Mouse (Mus musculus): ENCODE measurements around the gene Kcnj14. TPM values are rescaled to one million over a fixed set of nuclear protein-coding genes. Genes with fewer than 3 reads are reported as not detected.

Kcnj14 gene
- total and polyA plus RNA-seq, 3 experiments = 1.3 to 3.2 (median 1.5) TPM

DNA sequence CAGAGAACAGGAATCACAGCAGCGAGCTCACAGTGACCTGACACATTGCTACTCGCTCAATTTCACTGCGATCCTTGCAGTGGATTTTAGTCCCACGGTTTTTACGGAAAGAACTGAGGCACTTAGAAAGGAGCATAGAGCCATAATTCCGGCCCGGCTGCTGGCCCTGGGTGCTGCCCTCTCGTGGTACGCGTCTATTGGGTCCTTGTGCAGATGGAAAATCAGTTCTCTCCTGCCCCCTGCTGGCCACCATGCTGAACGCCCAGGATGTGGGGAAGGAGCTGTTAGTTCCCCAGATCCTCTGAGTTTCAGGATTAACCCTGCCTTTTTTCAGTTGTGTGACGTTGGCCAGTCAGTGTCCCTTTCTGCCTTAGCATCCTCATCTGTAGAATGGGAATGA lies 23.2 kb downstream of the Kcnj14 start:
- no peak overlapping the region for H3K27ac ChIP-seq (ENCODE audit: insufficient read depth, low read depth)
- H3K9ac ChIP-seq (ENCODE audit: insufficient read depth, low read depth) = peak overlapping the region; percentile 23; the same call in 1 of the 2 replicates
- in situ Hi-C loops (cut with MboI; ENCODE audit: low pct_ligation_motif_present, low pct_unique_long_range_greater_than_20kb, low sequenced_read_pairs) (loop anchor here (5.0 kb wide), 1 partner anchor 59 kb away; no protein-coding TSS in a partner anchor), dilution Hi-C loops (cut with MboI; ENCODE audit: extremely low pct_ligation_motif_present, extremely low pct_unique_long_range_greater_than_20kb, low sequenced_read_pairs) (no loop called here)
- peaks cover 0 to 6% of the 10 kb centered on the region in 2 experiments for H3K36me3 ChIP-seq (replicated peaks in 1 of 2; ENCODE audit: control insufficient read depth in 1 of 2, insufficient read depth in 1 of 2, low read length in 1 of 2)
- DNase-seq (ENCODE audit: extremely low read depth) = peak; percentile 92
- H3K79me2 ChIP-seq (replicated peaks; ENCODE audit: control insufficient read depth, extremely low read depth, insufficient read depth, poor library complexity, severe bottlenecking) = no peaks in the 10 kb centered on the region
- peaks cover 5 to 9% of the 10 kb centered on the region in 2 experiments for H3K4me1 ChIP-seq (ENCODE audit: control insufficient read depth in 1 of 2, insufficient read depth in 2 of 2)
- TF ChIP-seq MYC (IDR thresholded peaks at IDR 0.05; ENCODE audit: low read depth, low read length) = 0 out of 2 replicates have a peak, but pooled peaks have one; percentile 57
- 0 out of 2 replicates have a peak, but pooled peaks have one; percentile 35 for TF ChIP-seq RCOR1 (conservative IDR thresholded peaks at IDR 0.05; ENCODE audit: low read depth, low read length)
- TF ChIP-seq CTCF (conservative IDR thresholded peaks at IDR 0.05 in 1 of 2, IDR thresholded peaks at IDR 0.05 in 1 of 2; ENCODE audit: low read depth in 2 of 2, low read length in 2 of 2) = peak; percentile 90 to 100
- peak; percentile 98 for TF ChIP-seq ZC3H11A (IDR thresholded peaks at IDR 0.05; ENCODE audit: low read depth, low read length)
- TF ChIP-seq ELF1 (IDR thresholded peaks at IDR 0.05; ENCODE audit: low read depth, low read length) = no peak; the same call in 1 of the 2 replicates
- TF ChIP-seq SMC3 (IDR thresholded peaks at IDR 0.05; ENCODE audit: low read depth, low read length) = peak; percentile 100
- TF ChIP-seq MAZ (IDR thresholded peaks at IDR 0.05; ENCODE audit: low read depth, low read length) = peak; percentile 62
- TF ChIP-seq SIN3A (IDR thresholded peaks at IDR 0.05; ENCODE audit: low read length) = peak; percentile 86
- TF ChIP-seq BHLHE40 (IDR thresholded peaks at IDR 0.05; ENCODE audit: low read depth, low read length) = peak; percentile 47
- peak; percentile 93 for TF ChIP-seq RAD21 (IDR thresholded peaks at IDR 0.05; ENCODE audit: low read depth, low read length)
- no peak for TF ChIP-seq UBTF (IDR thresholded peaks at IDR 0.05; ENCODE audit: low read depth, low read length)
- TF ChIP-seq HCFC1 (IDR thresholded peaks at IDR 0.05; ENCODE audit: low read depth, low read length) = peak; percentile 58
- TF ChIP-seq IRF4 (IDR thresholded peaks at IDR 0.05; ENCODE audit: low read depth, low read length) = peak; percentile 75
- TF ChIP-seq NELFE (IDR thresholded peaks at IDR 0.05; ENCODE audit: low read depth, low read length) = peak; percentile 93; the same call in 1 of the 2 replicates
- 0 out of 2 replicates have a peak, but pooled peaks have one; percentile 45 for TF ChIP-seq TCF12 (IDR thresholded peaks at IDR 0.05; ENCODE audit: low read depth, low read length)
- peak; percentile 56 for TF ChIP-seq NRF1 (IDR thresholded peaks at IDR 0.05; ENCODE audit: low read depth, low read length)
- no peak for TF ChIP-seq USF1 (IDR thresholded peaks at IDR 0.05; ENCODE audit: low read depth, low read length)
- TF ChIP-seq MEF2A (IDR thresholded peaks at IDR 0.05; ENCODE audit: borderline replicate concordance, low read depth, low read length) = peak; percentile 66; the same call in 1 of the 2 replicates
- TF ChIP-seq MXI1 (IDR thresholded peaks at IDR 0.05; ENCODE audit: low read depth, low read length) = 0 out of 2 replicates have a peak, but pooled peaks have one; percentile 21
- TF ChIP-seq PAX5 (IDR thresholded peaks at IDR 0.05; ENCODE audit: low read length) = no peak
- no peak for TF ChIP-seq CHD1 (IDR thresholded peaks at IDR 0.05; ENCODE audit: low read depth, low read length)
- no peaks in the 10 kb centered on the region for H3K9me3 ChIP-seq (replicated peaks; ENCODE audit: low read length)
- H3K4me3 ChIP-seq (replicated peaks in 1 of 3; ENCODE audit: low read depth in 2 of 3, low read length in 2 of 3, poor library complexity in 1 of 3) = peak overlapping the region; percentile 21 to 43 (median 42)
- peaks cover 13% of the 10 kb centered on the region for H3K27me3 ChIP-seq (replicated peaks)
- peak overlapping the region; percentile 90 for H3K4me2 ChIP-seq (ENCODE audit: insufficient read depth, low read depth, poor library complexity, severe bottlenecking)
